Mouse (Mus musculus): Measurements from ENCODE around the gene Rbp3. TPM values are rescaled to one million over a fixed set of nuclear protein-coding genes. Genes with fewer than 3 reads are reported as not detected.

Gene Rbp3
- polyA plus RNA-seq (2014; fragmentation: Nextera tagmentation; extraction: Ambion mirVana) = not detected in 2 replicates

GRCm38 (mm10) chr14:33953761-33954160, at the start of gene Rbp3:
Gene Rbp3 (plus strand): TSS chr14:33954003.
- DNase-seq (ENCODE audit: low spot score) = no peak
- no peaks in the 10 kb centered on the region for H3K27me3 ChIP-seq (ENCODE audit: control insufficient read depth, insufficient read depth, low read length)
- H3K36me3 ChIP-seq (ENCODE audit: control insufficient read depth, insufficient read depth, low read length) = no peaks in the 10 kb centered on the region
- WGBS = 91% methylated on average over 5 of the region's 5 CpGs
- ATAC-seq (ENCODE audit: insufficient number of reproducible peaks, low FRiP score, low TSS enrichment, low read depth) = no peak
- no peak within 1 kb of the TSS for H3K4me3 ChIP-seq (ENCODE audit: low read depth, low read length)
- no peak within 1 kb of the TSS for H3K4me2 ChIP-seq (ENCODE audit: low read depth, severe bottlenecking)
- H3K4me1 ChIP-seq (ENCODE audit: control insufficient read depth, insufficient read depth, low read length) = no peaks in the 10 kb centered on the region
- H3K27ac ChIP-seq (replicated peaks; ENCODE audit: low read depth, low read length) = no peak within 1 kb of the TSS
- no peaks in the 10 kb centered on the region for H3K9me3 ChIP-seq (ENCODE audit: control insufficient read depth, low read length)
- no peak within 1 kb of the TSS for H3K9ac ChIP-seq (ENCODE audit: low read length)

DNA sequence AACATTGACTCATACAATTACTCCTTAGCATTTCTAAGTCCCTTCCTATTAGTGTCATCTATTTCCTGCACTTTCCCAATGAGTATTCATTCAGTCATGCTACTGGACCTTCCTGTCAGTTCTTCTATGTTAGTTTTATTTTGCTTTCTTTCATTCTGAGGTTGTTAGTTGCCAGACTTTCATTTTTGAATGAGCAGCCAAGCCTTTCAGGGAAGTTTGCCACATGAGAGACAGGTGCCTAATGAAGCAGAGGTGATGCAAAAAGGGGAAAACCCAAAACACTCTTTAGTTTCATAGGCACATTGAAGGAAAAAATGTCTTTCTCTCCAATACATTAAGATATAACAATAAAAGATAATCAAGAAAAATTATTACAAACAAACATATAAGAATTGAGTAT, 49.0 kb upstream of the Rbp3 start:
- Histone ChIP-seq H3K4me1 (ENCODE audit: control insufficient read depth, insufficient read depth, low read length) (peaks cover 5% of the 10 kb centered on the region), H3K27me3 (ENCODE audit: control insufficient read depth, insufficient read depth, low read length) (no peaks in the 10 kb centered on the region; the same call in 1 of the 2 replicates), H3K9me3 (ENCODE audit: control insufficient read depth, low read length) (no peaks in the 10 kb centered on the region), H3K27ac (replicated peaks; ENCODE audit: low read depth, low read length) (no peak overlapping the region), H3K9ac (ENCODE audit: low read length) (no peak overlapping the region), H3K4me3 (ENCODE audit: low read depth, low read length) (no peak overlapping the region), H3K4me2 (ENCODE audit: low read depth, severe bottlenecking) (no peak overlapping the region), H3K36me3 (ENCODE audit: control insufficient read depth, insufficient read depth, low read length) (no peaks in the 10 kb centered on the region)
- ATAC-seq (ENCODE audit: insufficient number of reproducible peaks, low FRiP score, low TSS enrichment, low read depth) (no peak), DNase-seq (ENCODE audit: low spot score) (no peak)

- H3K4me3 ChIP-seq (ENCODE audit: low read depth, low read length) = no peak overlapping the region
- H3K4me2 ChIP-seq (ENCODE audit: low read depth, severe bottlenecking) = no peak overlapping the region
- no peak overlapping the region for H3K9ac ChIP-seq (ENCODE audit: low read length)
- H3K4me1 ChIP-seq (ENCODE audit: control insufficient read depth, insufficient read depth, low read length) = no peaks in the 10 kb centered on the region
- DNase-seq (ENCODE audit: low spot score) (peak; percentile 62), ATAC-seq (ENCODE audit: insufficient number of reproducible peaks, low FRiP score, low TSS enrichment, low read depth) (no peak)
- no peaks in the 10 kb centered on the region for H3K36me3 ChIP-seq (ENCODE audit: control insufficient read depth, insufficient read depth, low read length)
- 27% methylated on average over 3 of the region's 3 CpGs for WGBS
- H3K27ac ChIP-seq (replicated peaks; ENCODE audit: low read depth, low read length) = no peak overlapping the region
- H3K9me3 ChIP-seq (ENCODE audit: control insufficient read depth, low read length) = no peaks in the 10 kb centered on the region
- H3K27me3 ChIP-seq (ENCODE audit: control insufficient read depth, insufficient read depth, low read length) = no peaks in the 10 kb centered on the region
These were observed 40.1 kb upstream of the Rbp3 start for GRCm38 (mm10) chr14:33913727-33914126.

- no peak for ATAC-seq (ENCODE audit: insufficient number of reproducible peaks, low FRiP score, low TSS enrichment, low read depth)
- H3K9ac ChIP-seq (ENCODE audit: low read length) = no peak overlapping the region
- no peaks in the 10 kb centered on the region for H3K27me3 ChIP-seq (ENCODE audit: control insufficient read depth, insufficient read depth, low read length)
- H3K4me2 ChIP-seq (ENCODE audit: low read depth, severe bottlenecking) = no peak overlapping the region
- no peaks in the 10 kb centered on the region for H3K9me3 ChIP-seq (ENCODE audit: control insufficient read depth, low read length)
- H3K36me3 ChIP-seq (ENCODE audit: control insufficient read depth, insufficient read depth, low read length) = no peaks in the 10 kb centered on the region
- DNase-seq (ENCODE audit: low spot score) = no peak
- no peak overlapping the region for H3K27ac ChIP-seq (replicated peaks; ENCODE audit: low read depth, low read length)
- H3K4me1 ChIP-seq (ENCODE audit: control insufficient read depth, insufficient read depth, low read length) = no peaks in the 10 kb centered on the region
- 87% methylated on average over 9 of the region's 9 CpGs for WGBS
- no peak overlapping the region for H3K4me3 ChIP-seq (ENCODE audit: low read depth, low read length)
These were observed 39.6 kb upstream of the Rbp3 start for GRCm38 (mm10) chr14:33914206-33914605.

- no peaks in the 10 kb centered on the region for H3K36me3 ChIP-seq (ENCODE audit: control insufficient read depth, insufficient read depth, low read length)
- H3K27me3 ChIP-seq (ENCODE audit: control insufficient read depth, insufficient read depth, low read length) = peaks cover 18% of the 10 kb centered on the region
- DNase-seq (ENCODE audit: low spot score) (no peak), ATAC-seq (ENCODE audit: insufficient number of reproducible peaks, low FRiP score, low TSS enrichment, low read depth) (no peak)
- no peak overlapping the region for H3K27ac ChIP-seq (replicated peaks; ENCODE audit: low read depth, low read length)
- WGBS = 24% methylated on average over 14 of the region's 14 CpGs
- H3K9ac ChIP-seq (ENCODE audit: low read length) = no peak overlapping the region
- H3K4me2 ChIP-seq (ENCODE audit: low read depth, severe bottlenecking) = no peak overlapping the region
- H3K4me3 ChIP-seq (ENCODE audit: low read depth, low read length) = no peak overlapping the region
- no peaks in the 10 kb centered on the region for H3K9me3 ChIP-seq (ENCODE audit: control insufficient read depth, low read length)
- H3K4me1 ChIP-seq (ENCODE audit: control insufficient read depth, insufficient read depth, low read length) = peaks cover 5% of the 10 kb centered on the region; the same call in 1 of the 2 replicates
These were observed 32.9 kb upstream of the Rbp3 start for GRCm38 (mm10) chr14:33920727-33921559.

GRCm38 (mm10) chr14:33922771-33923167, 31.0 kb upstream of the Rbp3 start:
- H3K4me1 ChIP-seq (ENCODE audit: control insufficient read depth, insufficient read depth, low read length) = peaks cover 5% of the 10 kb centered on the region; the same call in 1 of the 2 replicates
- no peak overlapping the region; the same call in 1 of the 2 replicates for H3K9ac ChIP-seq (ENCODE audit: low read length)
- no peak overlapping the region for H3K27ac ChIP-seq (replicated peaks; ENCODE audit: low read depth, low read length)

GRCm38 (mm10) chr14:33923168-33924070, 30.4 kb upstream of the Rbp3 start, which contains the start of gene Gdf10:
Gene Gdf10 (plus strand): TSS chr14:33923587.
- Histone ChIP-seq H3K9ac (ENCODE audit: low read length) (peak within 1 kb of the TSS; percentile 58), H3K4me3 (ENCODE audit: low read depth, low read length) (peak within 1 kb of the TSS; percentile 56), H3K4me1 (ENCODE audit: control insufficient read depth, insufficient read depth, low read length) (peaks cover 5% of the 10 kb centered on the region; the same call in 1 of the 2 replicates), H3K36me3 (ENCODE audit: control insufficient read depth, insufficient read depth, low read length) (no peaks in the 10 kb centered on the region), H3K9me3 (ENCODE audit: control insufficient read depth, low read length) (no peaks in the 10 kb centered on the region), H3K27ac (replicated peaks; ENCODE audit: low read depth, low read length) (no peak within 1 kb of the TSS), H3K27me3 (ENCODE audit: control insufficient read depth, insufficient read depth, low read length) (peaks cover 23% of the 10 kb centered on the region), H3K4me2 (ENCODE audit: low read depth, severe bottlenecking) (peak within 1 kb of the TSS; percentile 95)
- WGBS = under 1% methylated on average over 59 of the region's 85 CpGs
- ATAC-seq (ENCODE audit: insufficient number of reproducible peaks, low FRiP score, low TSS enrichment, low read depth) (peak; percentile 67; the same call in 1 of the 2 replicates), DNase-seq (ENCODE audit: low spot score) (peak; percentile 65)

More at GRCm38 (mm10) chr14:33922771-33923167, 31.0 kb upstream of the Rbp3 start:
- Histone ChIP-seq H3K4me3 (ENCODE audit: low read depth, low read length) (peak overlapping the region; percentile 56), H3K27me3 (ENCODE audit: control insufficient read depth, insufficient read depth, low read length) (peaks cover 23% of the 10 kb centered on the region), H3K36me3 (ENCODE audit: control insufficient read depth, insufficient read depth, low read length) (no peaks in the 10 kb centered on the region), H3K4me2 (ENCODE audit: low read depth, severe bottlenecking) (peak overlapping the region; percentile 95), H3K9me3 (ENCODE audit: control insufficient read depth, low read length) (no peaks in the 10 kb centered on the region)
- 13% methylated on average over 8 of the region's 8 CpGs for WGBS
- no peak for DNase-seq (ENCODE audit: low spot score)
- no peak for ATAC-seq (ENCODE audit: insufficient number of reproducible peaks, low FRiP score, low TSS enrichment, low read depth)

DNA sequence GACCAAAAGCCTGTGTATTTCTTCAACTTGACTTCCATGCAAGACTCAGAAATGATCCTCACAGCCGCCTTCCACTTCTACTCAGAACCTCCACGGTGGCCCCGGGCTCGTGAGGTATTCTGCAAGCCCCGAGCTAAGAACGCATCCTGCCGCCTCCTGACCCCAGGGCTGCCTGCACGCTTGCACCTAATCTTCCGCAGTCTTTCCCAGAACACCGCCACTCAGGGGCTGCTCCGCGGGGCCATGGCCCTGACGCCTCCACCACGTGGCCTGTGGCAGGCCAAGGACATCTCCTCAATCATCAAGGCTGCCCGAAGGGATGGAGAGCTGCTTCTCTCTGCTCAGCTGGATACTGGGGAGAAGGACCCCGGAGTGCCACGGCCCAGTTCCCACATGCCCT, 21.9 kb upstream of the Rbp3 start:
- Histone ChIP-seq H3K4me1 (ENCODE audit: control insufficient read depth, insufficient read depth, low read length) (no peaks in the 10 kb centered on the region), H3K27me3 (ENCODE audit: control insufficient read depth, insufficient read depth, low read length) (peaks cover 11% of the 10 kb centered on the region), H3K9me3 (ENCODE audit: control insufficient read depth, low read length) (no peaks in the 10 kb centered on the region), H3K4me2 (ENCODE audit: low read depth, severe bottlenecking) (no peak overlapping the region), H3K4me3 (ENCODE audit: low read depth, low read length) (no peak overlapping the region), H3K27ac (replicated peaks; ENCODE audit: low read depth, low read length) (no peak overlapping the region), H3K36me3 (ENCODE audit: control insufficient read depth, insufficient read depth, low read length) (no peaks in the 10 kb centered on the region), H3K9ac (ENCODE audit: low read length) (no peak overlapping the region)
- ATAC-seq (ENCODE audit: insufficient number of reproducible peaks, low FRiP score, low TSS enrichment, low read depth) (no peak), DNase-seq (ENCODE audit: low spot score) (no peak)
- WGBS = 42% methylated on average over 17 of the region's 17 CpGs

Measured in limb, embryonic 11.5 days (tissue).